Mouse (Mus musculus) heart, adult 9 months (tissue): ENCODE results near the gene C2cd5.

ENCODE experiments used
- DNase-seq, 2 experiments: peaks; one replicate each; pipeline ENCODE4 v3.0.0; 2022; ENCODE audit warnings: low spot score in 2 of 2

The C2cd5 gene

DNA sequence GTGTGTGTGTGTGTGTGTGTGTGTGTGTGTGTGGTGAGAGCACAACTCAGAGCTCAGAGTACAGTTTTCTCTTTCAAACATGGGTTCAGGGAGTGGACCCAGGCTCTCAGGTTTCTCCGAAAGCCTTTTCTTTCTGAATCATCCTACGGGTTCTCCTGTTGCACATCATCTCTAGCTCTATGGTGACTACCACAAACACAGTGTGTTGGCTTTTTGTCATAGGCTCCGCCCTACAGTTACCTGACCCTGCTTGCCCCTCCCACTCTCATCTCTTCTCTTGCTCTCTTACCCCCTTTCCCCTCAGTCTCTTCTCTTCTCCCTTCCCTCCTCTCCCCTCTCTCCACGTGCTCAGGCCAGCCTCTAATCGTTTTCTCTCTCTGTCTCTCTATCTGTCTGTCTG, 15.6 kb upstream of the C2cd5 start:
- no peak for DNase-seq

DNA sequence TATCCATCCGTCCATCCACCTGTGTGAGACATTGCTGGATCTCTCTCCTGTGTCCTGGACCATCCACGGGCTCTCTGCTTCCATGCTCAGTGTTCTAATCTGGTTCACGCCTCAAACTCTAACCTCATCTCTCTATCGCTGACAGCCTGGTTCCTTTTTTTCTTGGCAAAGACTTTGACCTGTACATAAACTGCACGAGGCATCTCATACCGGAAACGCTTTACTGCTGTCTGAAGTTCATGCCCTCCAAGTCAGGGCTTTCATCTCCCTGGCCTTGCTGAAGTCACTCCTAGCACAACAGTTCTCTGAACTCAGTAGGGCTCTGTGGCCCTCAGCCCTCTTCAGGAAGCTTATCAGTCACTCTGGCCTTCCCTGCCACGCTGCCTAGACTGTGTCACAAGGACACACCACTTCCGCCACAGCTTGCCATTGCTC, 15.1 kb upstream of the C2cd5 start:
- DNase-seq, result peak in 1 of 2 experiments; percentile 14

DNA sequence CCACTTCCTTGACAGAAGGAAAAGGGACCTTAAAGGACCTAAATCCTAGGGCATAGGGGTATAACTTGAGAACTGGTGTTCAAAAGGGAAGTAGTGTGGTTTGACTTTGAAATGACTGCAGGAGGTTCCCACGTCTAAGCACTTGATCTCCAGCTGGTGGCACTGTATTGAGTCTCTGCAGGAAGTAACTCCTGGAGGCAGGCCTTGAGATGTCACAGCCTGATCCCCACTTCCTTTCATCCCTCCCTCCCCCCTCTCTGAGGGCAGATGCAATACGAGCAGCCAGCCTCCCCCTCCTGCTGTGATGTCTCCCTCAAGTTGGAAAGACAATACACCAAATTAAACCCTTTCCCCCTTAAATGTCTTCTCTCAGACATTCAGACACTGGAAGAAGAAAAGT, 14.6 kb upstream of the C2cd5 start:
- DNase-seq, result peak; percentile 33 to 65

DNA sequence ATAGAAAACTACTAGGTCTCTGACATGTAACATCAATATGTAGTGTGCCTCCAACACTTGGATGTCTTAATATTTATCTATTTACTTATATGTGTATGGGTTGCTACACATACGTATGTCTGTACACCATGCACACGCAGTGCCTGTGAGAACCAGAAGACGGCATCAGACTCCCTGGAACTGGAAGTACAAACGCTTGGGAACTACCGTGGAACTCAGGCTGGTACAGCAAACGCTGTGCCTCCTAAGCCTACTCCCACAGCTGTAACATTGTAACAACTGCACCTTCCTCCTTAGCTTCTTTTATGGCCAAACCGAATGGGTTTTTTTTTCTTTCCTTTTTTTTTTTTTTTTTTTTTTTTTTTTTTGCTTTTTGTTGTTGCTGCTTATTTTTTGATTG, 10.4 kb upstream of the C2cd5 start:
- DNase-seq, result no peak

DNA sequence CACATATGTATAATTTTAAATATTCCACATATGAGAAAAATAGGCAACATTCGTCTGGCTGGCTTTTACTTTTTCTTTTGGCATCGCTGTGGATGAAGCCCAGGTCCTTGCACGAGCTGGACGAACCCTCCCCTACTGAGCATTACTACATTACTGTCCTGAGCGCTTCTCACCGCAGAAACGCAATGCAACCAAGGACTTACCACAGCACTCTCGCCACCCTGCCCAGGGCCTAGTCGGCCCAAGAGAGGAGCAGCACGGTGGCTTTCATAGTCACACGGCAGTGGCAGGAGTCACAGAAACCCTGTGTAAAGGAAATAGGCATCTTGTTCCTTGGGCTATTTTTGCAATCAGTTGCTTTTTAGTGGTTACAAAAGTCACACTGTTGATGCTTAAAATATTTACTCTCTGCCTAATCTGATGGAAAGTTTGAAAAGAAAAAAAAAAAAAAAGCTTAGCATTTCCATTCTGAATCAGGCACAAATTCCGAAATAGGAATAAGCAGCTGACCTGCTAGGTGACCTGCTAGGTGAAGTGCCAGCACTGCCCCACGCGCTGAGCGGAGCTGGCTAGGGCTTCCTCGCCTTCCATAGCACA, 9.8 kb upstream of the C2cd5 start:
- DNase-seq, result no peak

DNA sequence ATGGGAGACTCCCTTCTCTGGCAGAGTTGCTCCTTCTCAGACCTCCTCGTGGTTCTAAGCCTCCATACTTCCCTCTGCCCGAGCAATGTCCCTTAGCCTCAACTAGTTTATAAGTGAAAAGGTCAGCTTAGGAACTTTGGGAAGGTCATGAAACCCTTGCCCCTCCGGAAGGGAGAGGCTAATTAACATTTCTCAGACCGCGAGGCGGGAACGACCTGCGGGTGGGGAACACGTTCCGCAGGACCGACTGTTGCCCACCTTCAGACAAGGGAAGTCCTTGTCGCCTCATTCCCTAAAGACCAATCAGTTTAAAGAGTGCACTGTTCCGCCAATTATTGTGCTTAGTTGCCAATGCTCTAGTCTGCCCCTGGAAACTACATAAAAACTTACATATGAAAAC, 8.1 kb upstream of the C2cd5 start:
- DNase-seq, result no peak

DNA sequence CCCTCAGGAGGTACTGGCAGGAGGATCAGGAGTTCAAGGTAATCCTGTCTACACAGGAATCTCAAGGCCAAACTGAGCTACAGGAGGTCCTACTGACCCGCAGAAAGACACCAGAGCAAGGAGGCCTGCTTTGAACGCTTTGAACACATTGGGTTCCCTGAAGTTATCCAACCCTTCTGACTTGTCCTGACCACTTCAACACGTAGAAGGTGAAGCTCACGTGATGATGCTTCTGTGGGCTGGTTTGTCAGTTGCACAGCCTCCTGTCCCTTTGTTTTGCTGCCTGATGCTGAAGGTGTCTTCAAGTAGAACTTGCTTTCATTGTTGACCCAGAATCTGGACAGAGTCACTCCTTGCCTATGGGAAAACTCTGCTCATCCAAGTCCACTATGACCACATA, 7.7 kb upstream of the C2cd5 start:
- DNase-seq, result no peak

DNA sequence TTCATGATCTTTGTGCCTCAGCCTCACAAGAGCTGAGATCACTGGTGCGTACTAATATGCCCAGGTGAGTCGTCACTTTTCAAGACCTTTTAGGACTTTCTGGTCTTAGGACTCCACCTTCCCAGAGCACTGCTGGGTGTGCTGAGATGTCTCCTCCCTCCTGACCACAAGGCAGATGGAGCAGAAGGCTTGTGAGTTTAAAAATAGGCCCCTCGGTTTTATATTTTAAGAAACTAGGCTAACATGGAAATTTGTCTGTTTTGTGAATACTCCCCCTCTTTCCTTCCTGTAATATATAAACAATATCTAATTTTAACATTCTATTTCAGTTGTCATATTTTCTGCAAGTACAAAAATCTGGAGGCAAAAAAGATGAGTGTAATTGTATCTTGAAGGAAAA, 5.8 kb upstream of the C2cd5 start:
- DNase-seq, result no peak

DNA sequence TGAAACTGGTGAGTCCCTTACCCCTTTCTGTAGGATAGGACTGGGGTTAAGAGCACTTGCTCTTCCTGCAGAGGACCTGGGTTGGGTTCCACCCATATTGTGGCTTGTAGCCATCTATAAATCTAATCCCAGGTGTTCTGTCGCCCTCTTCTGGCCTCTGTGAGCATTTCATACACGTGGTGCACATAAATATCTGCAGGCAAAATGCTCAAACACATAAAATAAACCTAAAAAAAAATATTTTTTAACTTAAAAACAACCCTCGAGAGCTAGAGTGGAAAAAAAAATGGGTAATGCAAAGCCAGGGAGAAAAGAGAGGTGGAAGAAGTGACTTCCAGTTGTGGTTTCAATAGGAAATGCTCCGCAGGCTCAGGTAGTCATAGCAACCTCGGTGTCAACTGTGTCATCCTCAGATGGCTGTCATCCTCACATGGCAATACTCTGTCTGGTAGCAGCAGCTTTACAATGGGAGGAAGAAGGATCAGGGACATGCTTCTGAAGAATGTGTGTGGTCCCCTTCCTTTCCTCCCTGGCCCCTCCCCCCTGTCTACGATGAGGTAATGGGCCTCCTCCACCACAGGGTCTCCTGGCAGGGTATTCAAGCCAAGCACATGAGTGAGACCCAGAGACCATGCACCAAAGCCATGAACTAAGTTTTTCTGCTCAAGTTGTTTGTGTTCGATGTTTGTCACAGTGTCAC, 4.2 kb upstream of the C2cd5 start:
- DNase-seq, result no peak

DNA sequence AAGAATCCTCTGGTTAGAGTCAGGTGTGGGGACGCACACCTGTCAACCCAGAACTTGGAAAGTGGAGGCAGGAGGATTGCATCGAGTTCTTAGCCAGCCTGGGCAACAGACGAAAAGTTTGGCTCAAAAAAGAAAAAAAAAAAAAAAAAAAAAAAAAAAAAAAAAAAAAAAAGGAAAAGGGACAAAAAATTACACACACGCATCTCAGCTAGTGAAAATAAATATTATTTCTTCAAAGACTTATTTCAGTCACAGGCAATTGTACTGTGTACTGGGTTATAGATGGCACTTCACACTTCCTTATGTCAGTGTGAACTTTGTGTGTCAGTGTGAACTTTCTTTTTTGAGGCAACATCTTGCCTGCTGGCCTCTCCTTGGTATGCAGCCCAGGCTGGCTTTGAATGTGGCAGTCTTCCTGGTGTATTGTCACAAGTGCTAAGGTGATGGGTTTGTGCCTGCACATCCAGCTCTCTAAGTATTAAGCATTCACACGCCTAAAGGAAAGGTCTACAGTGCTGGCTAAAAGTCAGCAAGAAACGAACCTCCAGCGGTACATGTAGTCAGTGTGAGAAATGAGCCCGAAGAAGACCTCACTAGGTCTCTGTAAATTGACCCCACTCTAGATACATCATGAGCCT, 656 bp upstream of the C2cd5 start:
- no peak for DNase-seq

DNA sequence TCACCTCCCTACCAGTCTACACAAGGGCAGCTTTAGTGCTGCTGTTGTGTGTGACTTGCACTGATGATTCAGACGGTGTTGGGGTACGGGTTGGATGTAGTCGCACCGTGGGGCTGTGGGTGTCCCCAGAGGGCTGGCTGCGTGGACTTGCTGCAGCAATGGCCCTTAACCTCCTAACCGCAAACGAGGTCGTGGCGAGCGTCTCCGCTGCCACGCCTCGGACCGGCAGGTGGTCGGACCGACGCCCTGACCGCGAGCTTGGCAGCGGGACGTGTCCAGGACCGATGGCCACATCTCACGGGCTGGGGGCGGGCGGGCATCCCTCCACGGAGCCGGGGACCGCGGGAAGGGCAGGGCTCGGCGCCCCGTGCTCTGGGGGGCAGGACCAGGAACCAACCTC, 660 bp downstream of the C2cd5 start:
- no peak for DNase-seq

DNA sequence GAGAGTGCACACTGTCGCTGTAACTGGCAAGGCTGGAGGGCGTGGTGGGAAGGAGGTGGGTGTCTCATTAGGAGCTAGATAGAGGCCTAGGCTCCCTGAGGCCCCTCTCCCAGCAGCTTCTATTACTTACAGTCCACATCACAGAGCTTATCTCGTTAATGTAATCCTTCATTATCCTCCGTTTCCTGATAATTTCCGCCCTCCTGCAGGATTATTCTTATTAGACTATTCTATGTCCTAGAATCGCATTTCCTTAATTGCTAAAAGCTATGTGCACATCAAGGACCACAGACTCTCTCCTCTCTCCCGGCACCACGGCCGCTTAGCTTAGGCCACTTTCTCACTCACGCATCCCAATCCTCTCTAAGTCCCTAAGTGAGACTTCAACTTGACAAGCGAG, 4.8 kb downstream of the C2cd5 start:
- no peak for DNase-seq

DNA sequence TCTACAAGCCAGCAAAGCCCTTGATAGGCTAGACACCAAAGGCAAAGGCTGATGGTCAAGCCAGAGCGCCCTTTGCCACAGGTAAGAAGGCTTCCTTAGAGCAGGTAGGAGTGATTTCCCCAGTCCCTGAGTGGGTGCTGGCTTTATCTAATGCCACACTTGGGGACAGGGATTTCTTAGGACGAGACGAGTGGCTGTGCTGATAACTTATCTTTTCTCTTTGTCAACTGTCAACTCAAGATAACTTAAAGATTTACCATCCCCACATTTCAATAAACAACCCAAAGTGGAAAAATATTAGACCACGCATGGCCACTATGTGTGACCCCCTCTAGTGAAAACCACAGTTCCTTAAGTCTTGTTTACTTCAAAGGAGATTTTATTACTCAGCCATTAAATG, 7.1 kb downstream of the C2cd5 start:
- DNase-seq, result no peak

DNA sequence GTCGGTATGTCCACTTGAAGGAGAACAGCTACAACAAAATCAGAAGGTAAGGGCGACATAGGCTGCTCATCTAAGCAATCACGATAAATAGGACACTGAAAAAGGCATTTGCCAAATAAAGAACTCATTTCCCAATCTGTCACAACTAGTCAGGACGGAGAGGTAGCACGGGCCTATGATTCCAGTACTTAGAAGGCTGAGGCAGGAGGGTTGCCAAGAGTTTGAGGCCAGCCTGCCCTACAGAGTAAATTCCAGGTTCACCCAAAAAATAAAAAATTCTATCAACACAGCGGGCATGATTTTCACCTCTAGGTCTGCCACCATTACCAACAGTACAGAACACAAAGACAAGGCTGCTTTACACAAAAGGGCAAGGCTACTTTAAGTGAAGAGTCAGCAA, 8.9 kb downstream of the C2cd5 start:
- DNase-seq, result no peak

DNA sequence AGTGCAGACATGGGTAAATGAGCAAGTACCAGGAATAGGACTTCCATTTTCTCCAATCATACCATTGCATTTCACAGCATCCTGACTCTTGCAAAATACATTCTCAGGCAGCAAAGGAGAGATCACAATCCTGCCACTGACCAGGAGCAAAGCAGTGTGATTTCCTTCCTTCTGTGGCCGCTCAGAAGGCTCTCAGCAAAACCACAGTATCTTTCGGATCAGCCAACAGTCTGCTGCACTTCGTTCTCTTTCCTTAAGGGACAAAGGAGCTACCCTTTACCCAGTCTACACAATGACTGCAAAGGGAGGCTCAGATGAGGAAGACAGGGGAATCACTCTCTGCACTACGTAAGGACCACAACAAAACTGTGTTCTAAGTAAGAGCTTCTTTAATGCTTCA, 12.6 kb downstream of the C2cd5 start:
- DNase-seq, result no peak

DNA sequence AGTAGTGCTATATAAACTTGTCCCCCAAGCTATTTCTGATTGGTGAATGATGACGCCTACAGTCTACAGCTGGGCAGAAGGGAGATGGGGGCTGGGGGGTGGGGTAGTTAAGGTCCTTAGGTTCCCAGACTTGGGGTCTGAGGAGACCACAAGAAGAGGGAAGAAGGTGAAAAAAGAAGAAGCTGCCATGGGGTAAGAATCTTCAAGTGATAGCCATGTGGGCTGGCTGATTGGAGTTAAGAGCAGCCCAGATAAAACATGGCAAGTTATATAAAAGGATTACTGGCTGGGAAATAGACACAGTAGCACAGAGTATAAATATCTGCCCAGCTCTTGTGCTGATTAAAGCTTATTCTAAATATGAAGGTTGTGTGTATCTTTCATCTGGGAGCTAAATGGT, 14.0 kb downstream of the C2cd5 start:
- no peak for DNase-seq

DNA sequence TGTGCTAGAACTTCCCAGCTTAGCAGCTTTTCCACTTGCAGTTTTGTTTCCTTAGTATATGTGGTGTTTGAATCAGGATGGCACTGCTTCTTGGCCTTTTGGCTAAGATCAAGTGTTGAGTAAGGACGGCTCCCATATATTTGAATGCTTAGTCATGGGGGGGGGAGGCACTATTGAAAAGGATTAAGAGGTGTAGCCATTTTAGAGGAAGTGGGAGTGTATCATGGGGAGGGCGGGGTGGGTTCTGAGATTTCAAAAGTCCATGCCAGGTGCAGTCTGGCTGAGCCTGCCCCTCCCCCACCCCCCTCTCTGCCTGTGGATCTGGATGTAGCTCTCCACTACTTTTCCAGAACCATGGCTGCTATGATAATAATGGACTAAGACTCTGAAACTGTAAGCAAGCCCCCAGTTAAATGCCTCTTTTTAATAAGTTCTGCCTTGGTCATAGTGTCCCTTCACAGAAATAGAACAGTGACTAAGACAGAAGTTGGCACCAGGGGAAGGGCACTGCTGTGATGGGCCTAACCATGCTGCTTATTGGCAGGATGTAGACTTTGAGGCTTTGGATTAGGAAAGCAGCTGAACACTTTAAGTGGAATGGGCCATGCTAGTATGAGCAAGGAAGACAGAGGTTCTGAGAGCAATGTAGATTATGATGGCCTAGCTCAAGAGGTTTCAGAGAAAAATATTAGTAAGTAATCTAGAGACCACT, 15.5 kb downstream of the C2cd5 start:
- DNase-seq, result peak in 1 of 2 experiments; percentile 13

DNA sequence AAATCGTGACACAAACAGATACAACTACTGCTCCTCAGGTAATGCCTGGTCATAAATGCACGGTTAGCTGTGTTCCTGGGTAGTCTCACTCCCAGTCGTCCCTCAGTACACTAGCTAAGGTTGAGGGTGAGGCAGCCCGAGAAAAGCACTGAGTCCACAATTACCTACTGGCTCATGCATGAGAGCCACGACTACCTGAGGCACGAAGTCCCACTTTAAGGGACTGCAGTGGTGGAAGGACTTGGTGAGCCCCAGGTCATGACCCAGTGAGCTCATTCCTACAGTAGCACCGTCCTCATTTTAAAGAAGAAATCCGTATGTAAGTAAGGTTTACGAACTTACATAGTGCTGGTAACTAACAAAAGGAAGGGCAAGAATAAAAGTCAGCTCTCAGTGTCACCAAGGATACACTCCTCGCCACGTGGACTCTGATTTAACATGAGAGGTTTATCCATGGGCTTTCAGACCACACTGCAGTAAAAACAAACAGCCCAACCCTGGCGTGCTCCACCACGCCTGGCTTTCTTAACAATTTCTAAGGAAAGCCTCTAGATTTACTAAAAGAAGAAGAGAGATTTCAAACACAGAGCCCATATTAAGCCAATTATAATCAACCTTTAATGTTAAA, 18.3 kb downstream of the C2cd5 start:
- no peak for DNase-seq

DNA sequence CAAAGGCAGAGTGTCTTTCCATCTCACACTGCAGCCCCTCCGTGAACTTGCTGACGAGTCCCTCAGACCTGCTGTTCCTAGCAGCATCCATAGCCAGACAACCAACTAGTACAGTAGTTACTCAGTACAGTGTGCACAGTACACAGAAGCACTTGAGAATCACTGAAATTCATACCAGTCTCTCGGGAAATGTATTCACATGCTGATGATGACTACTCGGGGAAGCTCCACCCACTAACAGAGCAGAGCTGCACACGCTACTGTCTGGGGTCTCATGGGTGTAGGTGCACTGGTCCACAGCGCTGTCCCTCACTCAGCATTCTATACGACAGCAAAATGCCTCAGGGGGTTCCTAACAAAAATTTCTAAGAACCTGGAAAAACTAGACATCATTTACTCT, 19.2 kb downstream of the C2cd5 start:
- DNase-seq, result no peak

DNA sequence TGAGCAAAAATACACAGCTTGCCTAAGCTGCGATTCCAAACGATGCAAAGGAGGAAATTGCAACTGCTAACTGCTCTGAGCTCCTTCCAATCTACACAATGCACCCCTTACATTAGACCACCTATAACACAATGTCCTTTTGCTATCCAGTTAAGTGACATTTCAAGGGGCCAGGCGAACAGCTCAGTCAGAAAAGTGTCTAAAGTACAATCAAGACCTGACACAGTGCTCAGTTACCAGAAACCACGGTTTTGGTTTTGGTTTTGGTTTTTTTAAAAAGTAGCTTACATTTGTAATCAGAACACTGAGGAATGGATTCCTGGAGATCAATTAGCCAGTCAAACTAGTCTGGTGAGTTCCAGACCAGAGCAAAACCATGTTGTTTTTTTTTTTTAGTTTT, 20.8 kb downstream of the C2cd5 start:
- DNase-seq, result no peak

DNA sequence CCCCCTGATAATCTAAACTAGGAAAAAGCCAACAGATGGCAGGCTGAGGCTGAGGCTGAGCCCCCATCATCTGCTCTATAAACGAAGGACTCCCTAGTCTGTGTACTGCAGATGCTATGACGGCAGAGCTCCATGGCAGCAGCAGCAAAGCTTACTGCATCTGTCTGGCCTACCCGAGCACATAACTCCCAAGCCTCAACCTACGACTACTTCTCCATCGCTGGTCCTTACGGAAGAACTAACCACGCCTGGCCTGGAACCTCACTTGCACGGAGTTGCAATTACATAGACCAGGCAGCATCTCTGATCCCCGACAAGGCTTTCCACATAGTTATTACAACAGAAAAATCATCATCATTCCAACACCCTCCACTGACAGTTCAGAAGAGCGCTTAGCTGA, 23.5 kb downstream of the C2cd5 start:
- DNase-seq, result no peak

DNA sequence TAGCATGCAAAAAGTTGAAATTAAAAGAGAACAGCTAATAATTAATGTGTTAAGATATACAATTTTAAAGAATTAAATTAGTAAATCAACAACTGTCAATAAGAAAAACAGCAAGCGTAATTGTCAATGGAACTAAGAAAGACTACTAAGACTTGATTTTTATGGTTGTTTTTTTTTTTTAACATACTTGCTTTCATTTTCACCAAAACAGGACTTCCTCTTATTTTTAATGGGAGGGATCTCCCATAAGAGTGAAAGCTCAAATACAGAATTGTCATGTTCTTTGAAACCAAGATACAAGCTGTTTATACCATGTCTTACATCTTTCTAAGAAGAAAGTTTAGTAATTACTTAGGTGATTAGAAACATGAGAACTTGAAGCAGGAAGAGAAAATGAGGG, 26.0 kb downstream of the C2cd5 start:
- DNase-seq, result no peak
